Mouse (Mus musculus) G1E-ER4 (cell line): ENCODE results near the gene Plekhm1. TPM values are rescaled to one million over a fixed set of nuclear protein-coding genes. Genes with fewer than 3 reads are reported as not detected.

Experiments used
- GATA1 ChIP-seq: IDR thresholded peaks from one replicate; pipeline ENCODE4 v1.8.0; 2012; ENCODE audit warnings: low read length, inconsistent platforms
- polyA plus RNA-seq: library from polyadenylated mRNA; stranded (reverse); fragments of >175 nt; gene quantifications from 2 replicates; pipeline ENCODE4 v1.2.3, GENCODE M21; 2012

Plekhm1 gene
- polyA plus RNA-seq, 1 experiment = 12.0 TPM

- no peak for TF ChIP-seq GATA1
Observed at GRCm38 (mm10) chr11:103399050-103399449, 13.4 kb downstream of the Plekhm1 start.

- no peak for TF ChIP-seq GATA1
Observed at GRCm38 (mm10) chr11:103396682-103397081, 15.8 kb downstream of the Plekhm1 start.

- no peak for TF ChIP-seq GATA1
Observed at GRCm38 (mm10) chr11:103396236-103396635, 16.3 kb downstream of the Plekhm1 start.

DNA sequence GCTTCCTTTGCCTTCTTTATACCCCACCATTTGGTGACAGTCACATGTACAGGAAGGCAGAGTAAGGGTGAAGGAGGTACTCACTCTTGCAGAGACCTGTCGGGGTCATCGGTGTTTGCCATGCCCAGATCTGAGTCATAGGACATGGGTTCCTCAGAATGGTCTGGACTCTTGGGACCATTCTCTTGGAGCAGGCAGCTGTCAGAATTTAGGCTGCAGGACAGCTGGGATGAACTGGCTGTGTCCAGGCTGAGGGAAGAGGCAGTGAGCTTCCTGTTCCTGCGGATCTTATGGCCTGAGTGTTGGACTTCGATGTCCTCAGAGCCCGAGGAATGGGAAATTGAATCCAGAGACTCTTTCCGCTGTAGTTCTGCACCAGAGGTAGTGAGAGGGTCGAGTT is 17.9 kb downstream of the Plekhm1 start:
- TF ChIP-seq GATA1 = no peak

DNA sequence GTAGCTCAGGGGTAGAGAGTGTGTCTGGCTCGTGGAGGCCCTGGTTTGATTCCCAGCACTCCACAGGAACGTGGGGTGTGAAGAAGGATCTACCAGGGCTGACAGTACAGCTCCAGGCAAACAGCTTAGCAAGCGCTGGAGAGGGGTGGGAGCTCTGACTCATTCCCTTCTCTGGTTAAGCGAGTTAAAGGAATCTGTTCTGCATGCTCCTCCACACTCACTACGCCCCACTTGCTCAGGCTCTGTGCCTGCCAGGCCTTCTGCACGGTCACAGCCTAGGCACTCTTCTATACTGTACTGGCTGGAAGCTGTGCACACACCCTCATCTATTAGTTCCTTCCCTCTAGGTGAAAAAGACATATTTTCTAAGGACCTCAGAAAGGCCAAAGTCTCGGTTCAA is 18.5 kb downstream of the Plekhm1 start:
- TF ChIP-seq GATA1 = no peak

GRCm38 (mm10) chr11:103387870-103388526 is 24.5 kb downstream of the Plekhm1 start:
- TF ChIP-seq GATA1 = no peak

DNA sequence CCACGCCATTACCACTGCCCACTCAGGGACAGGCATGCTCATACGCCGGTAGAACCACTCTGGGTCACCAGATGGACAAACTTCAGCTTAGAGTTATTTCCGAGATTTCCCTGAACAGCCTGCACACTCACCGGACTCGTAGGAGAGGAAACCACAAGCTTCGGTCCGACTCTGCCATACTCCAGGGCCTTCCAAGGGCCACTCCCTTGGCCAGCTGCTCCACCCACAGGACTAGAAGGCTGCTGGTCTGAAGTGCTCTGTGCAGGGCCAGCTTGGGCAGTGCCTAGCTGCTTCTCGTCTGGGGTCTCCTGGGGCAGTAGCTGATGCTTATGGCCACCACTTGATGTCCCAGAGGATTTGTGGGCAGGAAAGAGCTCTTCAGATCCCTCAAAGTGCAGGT is 25.7 kb downstream of the Plekhm1 start:
- TF ChIP-seq GATA1 = no peak

GRCm38 (mm10) chr11:103381956-103382613 is 30.4 kb downstream of the Plekhm1 start:
- no peak for TF ChIP-seq GATA1

GRCm38 (mm10) chr11:103381505-103381904 is 31.0 kb downstream of the Plekhm1 start:
- no peak for TF ChIP-seq GATA1

- TF ChIP-seq GATA1 = no peak
Observed at GRCm38 (mm10) chr11:103380460-103380859, 32.0 kb downstream of the Plekhm1 start.

GRCm38 (mm10) chr11:103378341-103378740 is 34.1 kb downstream of the Plekhm1 start:
- no peak for TF ChIP-seq GATA1

DNA sequence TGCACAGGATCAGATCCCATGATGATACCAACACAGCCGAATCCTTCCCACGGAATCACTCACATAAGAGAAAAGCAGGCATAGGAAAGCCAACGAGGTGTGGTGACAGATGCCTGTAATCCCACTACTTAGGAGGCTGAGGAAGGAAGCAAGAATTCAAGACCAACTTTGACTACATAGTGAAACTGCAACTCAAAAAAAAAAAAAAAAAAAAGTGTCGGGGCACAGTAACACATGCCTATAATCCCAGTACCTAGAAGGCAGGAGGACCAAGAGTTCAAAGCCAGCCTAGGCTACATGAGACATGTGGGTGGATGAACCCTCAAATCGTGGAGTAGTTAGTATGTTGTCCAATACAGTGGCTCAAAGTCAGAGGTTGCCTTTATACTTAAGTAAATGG is 36.7 kb downstream of the Plekhm1 start:
- TF ChIP-seq GATA1 = no peak

GRCm38 (mm10) chr11:103375258-103375657 is 37.2 kb downstream of the Plekhm1 start:
- no peak for TF ChIP-seq GATA1

GRCm38 (mm10) chr11:103373922-103374321 is 38.6 kb downstream of the Plekhm1 start:
- no peak for TF ChIP-seq GATA1

DNA sequence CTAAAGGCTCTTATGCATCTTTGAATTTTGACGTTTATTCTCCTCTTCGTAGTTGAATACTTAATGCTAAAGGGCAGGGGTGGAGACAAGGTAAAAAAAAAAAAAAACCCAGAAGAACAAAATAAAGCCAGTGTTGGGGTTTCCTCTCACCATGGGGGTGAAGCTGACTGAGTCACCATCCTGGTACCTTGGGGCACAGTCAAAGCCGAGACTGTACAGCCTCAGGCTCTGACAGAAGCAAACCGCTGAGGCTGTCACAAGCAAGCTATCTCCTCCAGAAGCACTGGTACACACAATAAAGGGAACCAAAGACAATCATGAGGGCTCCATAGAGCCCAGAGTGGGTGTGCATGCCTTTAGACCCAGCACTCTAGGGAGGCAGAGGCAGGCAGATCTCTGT is 39.9 kb downstream of the Plekhm1 start:
- TF ChIP-seq GATA1 = no peak

DNA sequence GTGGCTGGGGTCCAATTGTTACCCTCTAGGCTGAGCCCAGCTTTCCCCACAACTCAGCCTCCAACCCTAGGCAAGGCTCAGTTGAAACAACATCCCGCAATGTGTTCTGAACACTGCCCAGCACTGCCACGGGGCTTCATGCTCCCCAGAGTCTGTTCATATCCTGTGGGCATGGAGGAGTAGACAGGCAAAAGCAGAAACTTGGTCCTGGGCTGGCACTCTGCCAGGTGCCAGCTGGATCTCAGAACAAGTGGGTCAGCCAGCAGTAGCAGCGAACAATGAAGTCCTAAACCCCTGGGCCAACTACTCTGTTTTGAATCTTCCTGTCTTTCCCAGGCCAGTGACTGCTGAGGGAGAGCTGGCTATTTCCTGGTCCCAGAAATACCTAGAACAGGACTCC is 40.4 kb downstream of the Plekhm1 start:
- TF ChIP-seq GATA1 = no peak

DNA sequence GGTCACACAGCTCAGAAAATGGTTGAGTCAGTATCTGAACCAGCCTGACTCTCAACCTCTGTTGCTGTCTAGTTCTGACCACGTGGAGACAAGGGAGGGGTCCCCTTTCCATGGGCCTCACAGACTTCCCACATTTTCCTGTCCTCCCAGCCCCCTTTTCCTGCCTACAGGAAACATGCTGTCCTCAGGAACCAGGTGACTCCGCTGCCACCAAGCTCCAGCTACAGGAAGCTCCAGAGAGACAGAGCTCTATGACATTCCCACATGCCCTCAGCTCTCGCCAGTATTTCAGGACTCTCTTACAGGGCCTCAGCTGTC is 41.3 kb downstream of the Plekhm1 start:
- no peak for TF ChIP-seq GATA1

- TF ChIP-seq GATA1 = no peak
Observed at GRCm38 (mm10) chr11:103370397-103371221, 41.9 kb downstream of the Plekhm1 start.
